Mouse (Mus musculus) embryonic facial prominence, embryonic 11.5 days (tissue): ENCODE results near the gene Olfr1357. TPM values are rescaled to one million over a fixed set of nuclear protein-coding genes. Genes with fewer than 3 reads are reported as not detected.

ENCODE experiments used
- ATAC-seq: fragments of 200-750 bp; cut with Nextera tagmentation; replicated peaks from 2 replicates; pipeline ENCODE4 v1.8.0; 2017; ENCODE audit warnings: low read depth; ENCODE audit not compliant: insufficient number of reproducible peaks, low FRiP score, low TSS enrichment
- DNase-seq: peaks from one replicate; pipeline ENCODE4 v3.0.0-alpha.2; 2015; ENCODE audit warnings: low spot score
- H3K27ac ChIP-seq: fragments of 300-500 bp; sonication (generic); replicated peaks from 2 replicates; pipeline ENCODE4 v1.5.1; 2014; ENCODE audit warnings: mild to moderate bottlenecking, low read depth, low read length, control low read depth
- H3K27me3 ChIP-seq: fragments of 300-500 bp; sonication (generic); 2 replicates; pipeline ENCODE4 v1.6.1; 2014; ENCODE audit warnings: mild to moderate bottlenecking, low read length, moderate library complexity, mixed read lengths; ENCODE audit not compliant: control insufficient read depth, insufficient read depth
- H3K36me3 ChIP-seq: fragments of 300-500 bp; sonication (generic); replicated peaks from 2 replicates; pipeline ENCODE4 v1.6.1; 2014; ENCODE audit warnings: low read depth, mild to moderate bottlenecking, low read length, moderate library complexity, mixed read lengths; ENCODE audit not compliant: control insufficient read depth, insufficient read depth
- H3K4me1 ChIP-seq: fragments of 300-500 bp; sonication (generic); 2 replicates; pipeline ENCODE4 v1.6.1; 2014; ENCODE audit warnings: low read length, mixed read lengths; ENCODE audit not compliant: control insufficient read depth, insufficient read depth
- H3K4me2 ChIP-seq: fragments of 300-500 bp; sonication (generic); 2 replicates; pipeline ENCODE4 v1.6.1; 2014; ENCODE audit warnings: low read depth, mild to moderate bottlenecking, control low read depth, low read length, moderate library complexity
- H3K4me3 ChIP-seq: fragments of 300-500 bp; sonication (generic); 2 replicates; pipeline ENCODE4 v1.5.1; 2014; ENCODE audit warnings: low read depth, low read length, control low read depth
- H3K9ac ChIP-seq: fragments of 300-500 bp; sonication (generic); replicated peaks from 2 replicates; pipeline ENCODE4 v1.6.1; 2014; ENCODE audit warnings: mild to moderate bottlenecking, control low read depth, low read length
- H3K9me3 ChIP-seq: fragments of 300-500 bp; sonication (generic); replicated peaks from 2 replicates; pipeline ENCODE4 v1.6.1; 2016; ENCODE audit warnings: mild to moderate bottlenecking, low read length, inconsistent platforms, mixed read lengths; ENCODE audit not compliant: control insufficient read depth
- WGBS: fragments of 180-500 bp; shearing (Covaris S2); extraction: QIAGEN DNeasy Blood & Tissue Kit; methylation state at CpG from one replicate; pipeline ENCODE4 v1.1.7; 2014; 5-methylcytosine and 5-hydroxymethylcytosine counted together
- polyA plus RNA-seq: library from polyadenylated mRNA; unstranded; fragments of >200 nt; fragmentation: Nextera tagmentation; extraction: Ambion mirVana; gene quantifications from 2 replicates; pipeline ENCODE4 v1.2.1, GENCODE M21; 2014

Gene Olfr1357
- polyA plus RNA-seq, 1 experiment from 2014 or later = not detected

DNA sequence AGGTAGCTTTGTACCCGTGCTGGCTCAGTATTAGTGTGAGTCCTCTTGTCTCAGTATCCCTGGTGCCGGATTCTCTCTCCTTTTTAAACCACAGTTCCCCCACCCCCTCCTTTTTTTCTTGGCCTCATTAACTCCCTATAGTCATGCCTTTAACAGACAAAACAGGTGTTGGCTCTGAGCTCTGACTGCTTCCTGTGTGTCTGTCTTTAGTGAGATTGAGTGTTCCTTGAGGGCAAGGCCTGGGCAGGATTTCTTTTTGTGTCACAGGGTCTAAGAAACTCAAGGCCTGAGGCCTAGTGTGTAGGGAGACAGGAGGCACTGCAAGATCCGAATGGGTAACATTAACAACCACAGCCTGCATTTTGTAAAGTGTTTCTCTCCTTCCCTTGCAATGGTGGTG, 39.7 kb downstream of the Olfr1357 start:
- Histone ChIP-seq H3K9ac (no peak overlapping the region), H3K27me3 (no peaks in the 10 kb centered on the region), H3K4me2 (no peak overlapping the region), H3K9me3 (no peaks in the 10 kb centered on the region), H3K4me3 (no peak overlapping the region), H3K36me3 (no peaks in the 10 kb centered on the region), H3K27ac (no peak overlapping the region), H3K4me1 (no peaks in the 10 kb centered on the region)
- WGBS = 82% methylated on average over 3 of the region's 3 CpGs
- ATAC-seq = no peak
- DNase-seq = no peak

DNA sequence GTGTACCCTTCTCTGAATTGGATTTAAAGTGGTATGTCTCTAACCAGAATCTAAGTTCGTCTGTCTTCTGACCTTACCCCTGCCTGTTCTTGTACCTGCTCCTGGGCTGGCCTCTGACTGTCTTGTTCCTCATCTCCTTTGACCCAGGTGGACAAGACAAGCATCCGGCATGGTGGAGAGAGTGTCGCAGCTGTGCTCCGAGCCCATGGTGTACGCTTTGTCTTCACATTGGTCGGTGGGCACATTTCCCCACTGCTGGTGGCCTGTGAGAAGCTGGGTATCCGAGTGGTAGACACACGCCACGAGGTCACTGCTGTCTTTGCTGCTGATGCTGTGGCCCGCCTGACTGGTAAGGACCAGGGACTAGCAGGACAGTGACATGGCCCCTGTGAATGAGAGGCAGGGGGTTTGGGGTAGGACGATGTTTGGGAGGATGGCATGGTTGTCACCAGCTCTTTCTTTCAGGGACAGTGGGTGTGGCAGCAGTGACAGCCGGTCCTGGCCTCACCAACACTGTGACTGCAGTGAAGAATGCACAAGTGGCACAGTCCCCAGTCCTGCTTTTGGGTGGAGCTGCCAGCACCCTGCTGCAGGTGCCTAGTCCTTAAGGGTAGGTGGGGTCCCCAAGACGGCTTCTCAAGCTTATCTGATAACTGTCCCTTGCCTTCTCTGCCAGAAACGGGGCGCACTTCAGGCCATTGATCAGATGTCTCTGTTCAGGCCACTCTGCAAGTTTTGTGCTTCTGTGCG, 41.3 kb downstream of the Olfr1357 start:
- no peak for ATAC-seq
- WGBS = 91% methylated on average over 16 of the region's 16 CpGs

DNA sequence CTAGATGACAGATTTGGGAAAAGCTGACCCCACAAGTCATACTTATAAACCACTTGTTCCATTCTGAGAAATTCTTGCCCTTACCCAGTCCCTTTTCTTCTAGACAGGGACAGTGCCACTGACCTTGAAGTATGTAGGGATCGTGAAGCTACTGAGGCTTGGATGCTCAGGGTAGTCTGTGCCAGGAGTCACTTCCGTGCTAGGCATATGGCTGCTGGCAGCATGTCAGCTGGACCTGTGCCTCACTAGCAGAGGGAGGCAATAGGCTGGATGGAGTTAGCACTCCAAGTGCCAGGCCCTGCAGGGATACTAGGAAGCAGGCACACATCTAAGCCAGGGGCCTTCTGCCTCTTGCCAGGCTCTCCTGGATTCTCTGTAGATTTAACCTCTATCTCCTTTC, 42.2 kb downstream of the Olfr1357 start:
- ATAC-seq (no peak), DNase-seq (no peak)
- Histone ChIP-seq H3K9ac (no peak overlapping the region), H3K4me1 (no peaks in the 10 kb centered on the region), H3K27me3 (no peaks in the 10 kb centered on the region), H3K4me2 (no peak overlapping the region; the same call in 1 of the 2 replicates), H3K27ac (no peak overlapping the region), H3K4me3 (peak overlapping the region; percentile 54), H3K36me3 (no peaks in the 10 kb centered on the region), H3K9me3 (no peaks in the 10 kb centered on the region)
- 89% methylated on average over 2 of the region's 2 CpGs for WGBS

More for the DNA sequence above, 41.3 kb downstream of the Olfr1357 start:
- no peaks in the 10 kb centered on the region for H3K27me3 ChIP-seq
- no peaks in the 10 kb centered on the region for H3K36me3 ChIP-seq
- H3K27ac ChIP-seq = no peak overlapping the region
- H3K9me3 ChIP-seq = no peaks in the 10 kb centered on the region
- H3K4me2 ChIP-seq = no peak overlapping the region
- no peak for DNase-seq
- H3K9ac ChIP-seq = no peak overlapping the region
- H3K4me3 ChIP-seq = no peak overlapping the region
- H3K4me1 ChIP-seq = no peaks in the 10 kb centered on the region

DNA sequence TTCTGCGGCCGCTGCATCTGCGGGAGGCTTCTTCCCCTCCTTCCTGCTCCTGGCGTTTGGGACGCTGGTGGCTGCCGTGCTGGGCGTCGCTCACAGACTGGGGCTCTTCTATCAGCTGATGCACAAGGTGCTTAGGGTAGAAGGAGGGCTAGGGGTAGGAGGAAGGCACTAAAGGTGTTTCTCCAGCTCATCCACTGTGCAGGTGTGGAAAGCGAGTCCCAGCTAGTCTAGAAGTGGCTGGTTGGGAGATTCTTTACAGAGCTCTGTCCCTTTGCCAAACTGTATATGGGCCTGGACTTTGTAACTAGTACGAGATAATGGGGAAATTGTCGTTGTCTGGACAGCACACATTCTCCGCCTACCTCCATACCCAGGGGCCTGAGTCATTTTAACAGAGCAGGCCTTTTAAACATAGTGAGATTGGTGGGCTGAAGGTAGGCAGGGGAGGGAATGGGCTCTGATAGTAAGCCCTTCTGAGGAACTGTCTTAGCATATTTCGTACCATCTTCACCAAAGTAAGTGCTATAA, 42.7 kb downstream of the Olfr1357 start:
- DNase-seq (no peak), ATAC-seq (peak; percentile 50)
- H3K27me3 ChIP-seq = no peaks in the 10 kb centered on the region
- 0 out of 2 replicates have a peak overlapping the region, but pooled peaks have one; percentile 43 for H3K27ac ChIP-seq
- peak overlapping the region; percentile 70 for H3K9ac ChIP-seq
- H3K4me2 ChIP-seq = peak overlapping the region; percentile 64
- peak overlapping the region; percentile 54 for H3K4me3 ChIP-seq
- 16% methylated on average over 13 of the region's 13 CpGs for WGBS
- H3K9me3 ChIP-seq = no peaks in the 10 kb centered on the region
- H3K4me1 ChIP-seq = no peaks in the 10 kb centered on the region
- no peaks in the 10 kb centered on the region for H3K36me3 ChIP-seq

DNA sequence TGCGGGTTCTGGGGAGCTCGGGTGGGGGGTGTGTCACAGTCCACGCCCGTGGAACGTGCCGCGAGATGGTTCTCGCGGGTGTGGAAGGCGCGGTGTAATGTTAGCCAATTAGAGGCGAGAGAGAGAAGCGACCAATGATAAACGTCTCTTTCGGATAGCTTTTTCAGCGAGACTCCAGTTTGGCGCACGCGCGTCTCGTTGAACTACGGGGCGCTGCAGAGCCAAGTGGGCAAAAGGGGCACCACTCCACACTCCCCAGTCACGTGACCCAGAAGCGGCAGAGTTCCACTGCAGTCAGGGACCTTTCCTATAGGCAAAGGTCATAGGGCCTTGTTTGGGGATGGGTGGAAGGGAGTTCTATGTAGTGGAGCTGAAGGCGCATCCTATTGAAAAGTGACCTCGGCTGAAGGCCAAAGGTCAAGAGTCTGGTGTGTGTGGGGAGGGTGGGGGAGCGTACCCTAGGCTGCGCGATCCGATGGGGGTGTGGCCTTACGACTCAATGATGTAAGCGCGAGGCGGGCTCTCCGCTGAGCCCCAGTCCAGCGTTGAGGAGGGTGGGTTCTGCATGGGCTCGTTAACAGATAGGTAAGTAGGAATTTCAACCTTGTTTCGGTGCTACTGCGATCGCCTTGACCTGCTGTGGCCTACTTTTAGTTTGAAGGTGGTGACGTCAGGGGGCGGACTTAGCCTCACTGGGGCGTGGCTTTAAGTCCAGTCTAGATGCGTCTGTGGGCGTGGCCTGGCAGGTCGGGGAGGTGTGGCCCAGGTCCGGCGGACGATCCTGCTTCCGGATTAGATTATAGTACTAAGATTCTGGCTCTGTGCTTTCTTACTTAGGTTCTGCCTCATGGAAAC, 43.4 kb downstream of the Olfr1357 start, which contains the start of gene Ilvbl:
TSS of gene Ilvbl (plus strand) at position 97 of the 855 bp plus-strand sequence.
- Histone ChIP-seq H3K27me3 (no peaks in the 10 kb centered on the region), H3K27ac (peak within 1 kb of the TSS; percentile 43; the same call in 1 of the 2 replicates), H3K9ac (peak within 1 kb of the TSS; percentile 70), H3K36me3 (no peaks in the 10 kb centered on the region), H3K4me2 (peak within 1 kb of the TSS; percentile 64), H3K4me3 (peak within 1 kb of the TSS; percentile 54), H3K4me1 (no peaks in the 10 kb centered on the region), H3K9me3 (no peaks in the 10 kb centered on the region)
- peak; percentile 95 for DNase-seq
- ATAC-seq = peak; percentile 91
- under 1% methylated on average over 51 of the region's 51 CpGs for WGBS

DNA sequence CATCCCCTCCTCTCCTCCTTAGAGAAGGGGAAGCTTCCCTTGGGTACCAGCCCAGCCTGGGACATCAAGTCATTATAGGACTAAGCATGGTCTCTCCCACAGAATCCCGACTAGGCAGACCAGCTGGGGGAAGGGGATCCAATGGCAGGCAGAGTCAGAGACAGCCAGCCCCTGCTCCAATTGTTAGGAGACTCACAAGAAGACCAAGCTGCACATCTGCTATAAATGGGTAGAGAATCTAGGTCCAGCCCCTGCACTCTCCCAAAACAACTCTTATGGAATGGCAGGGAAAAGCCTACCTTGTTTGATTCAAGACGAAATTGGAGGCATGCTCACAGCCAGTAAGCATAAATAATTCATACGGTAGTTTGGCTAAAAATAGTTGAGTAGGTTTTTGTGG, 44.6 kb downstream of the Olfr1357 start:
- Histone ChIP-seq H3K27ac (no peak overlapping the region), H3K36me3 (no peaks in the 10 kb centered on the region), H3K9me3 (no peaks in the 10 kb centered on the region), H3K4me1 (no peaks in the 10 kb centered on the region), H3K27me3 (no peaks in the 10 kb centered on the region), H3K4me3 (no peak overlapping the region), H3K4me2 (no peak overlapping the region), H3K9ac (no peak overlapping the region)
- 72% methylated on average over 3 of the region's 3 CpGs for WGBS
- DNase-seq = no peak
- no peak for ATAC-seq

DNA sequence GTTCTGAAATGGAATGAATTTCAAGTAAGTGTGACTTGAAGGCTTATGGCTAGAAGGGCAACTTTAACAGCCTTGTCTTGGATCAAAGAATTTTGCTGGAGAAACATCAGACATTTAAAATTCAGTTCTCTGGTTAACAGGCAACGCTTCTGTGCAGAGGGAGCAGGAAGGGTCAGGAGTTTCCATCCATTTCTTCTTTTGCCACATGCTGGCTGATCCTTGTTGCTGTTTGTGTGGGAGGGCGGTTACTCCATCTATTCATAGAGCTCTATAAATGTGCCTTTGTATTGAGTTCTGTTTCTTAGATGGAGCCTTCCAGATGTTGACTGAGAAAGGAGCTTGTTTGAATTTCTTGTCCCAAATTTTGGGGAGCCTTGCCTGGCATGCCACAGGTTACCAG, 47.0 kb downstream of the Olfr1357 start:
- Histone ChIP-seq H3K27me3 (no peaks in the 10 kb centered on the region), H3K4me3 (no peak overlapping the region), H3K36me3 (no peaks in the 10 kb centered on the region), H3K9ac (no peak overlapping the region), H3K9me3 (no peaks in the 10 kb centered on the region), H3K4me1 (no peaks in the 10 kb centered on the region), H3K27ac (no peak overlapping the region), H3K4me2 (no peak overlapping the region)
- ATAC-seq (no peak), DNase-seq (no peak)
- 46% methylated on average over 2 of the region's 2 CpGs for WGBS
